Mouse (Mus musculus) E14TG2a.4 (cell line): ENCODE measurements at regions not wholly inside any gene's neighbourhood (a gene's known extent, or its start where the extent isn't known, plus 50 kb on each side); places are given as distances from the start of the nearest gene placed in this dataset.

Source experiments
- CTCF ChIP-seq: conservative IDR thresholded peaks from 2 replicates; pipeline ENCODE4 v1.5.1; 2014; ENCODE audit warnings: low read length
- NANOG ChIP-seq: IDR thresholded peaks from 2 replicates; pipeline ENCODE4 v1.6.1; 2014; ENCODE audit warnings: borderline replicate concordance, low read length, mixed read lengths
- POU5F1 ChIP-seq: IDR thresholded peaks from 2 replicates; pipeline ENCODE4 v1.6.1; 2014; ENCODE audit warnings: low read length, borderline replicate concordance

DNA sequence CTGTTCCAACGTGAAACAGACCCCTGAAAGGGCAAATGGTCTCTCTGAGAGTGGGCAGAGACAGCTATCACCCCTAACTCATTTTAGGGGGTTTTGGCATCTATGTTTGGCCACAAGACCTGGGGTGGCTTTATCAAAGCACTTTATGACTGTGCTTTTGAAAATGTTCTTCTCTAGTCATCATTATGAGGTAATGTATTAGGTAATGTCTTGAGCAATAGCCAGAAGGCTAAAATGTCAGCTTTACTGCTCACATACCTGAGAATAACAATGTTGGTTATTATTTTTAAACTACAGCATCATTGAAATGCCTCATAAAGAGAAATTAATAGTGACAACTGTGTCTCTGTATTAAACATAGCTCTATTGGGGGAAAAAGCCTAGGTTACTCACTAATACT lies 129.9 kb upstream of the Rnd3 start:
- TF ChIP-seq CTCF (no peak), POU5F1 (no peak), NANOG (no peak)
